Mouse (Mus musculus) megakaryocyte, embryonic 14.5 days (primary cell): Measurements from ENCODE around the gene Oxsr1.

ENCODE experiments used
- FLI1 ChIP-seq: IDR thresholded peaks from 2 replicates; pipeline ENCODE4 v1.6.1; 2012; ENCODE audit warnings: low read length, inconsistent platforms, mixed read lengths
- GATA1 ChIP-seq: IDR thresholded peaks from 3 replicates; pipeline ENCODE4 v1.6.1; 2012; ENCODE audit warnings: mixed read lengths, low read length, inconsistent platforms, borderline replicate concordance

DNA sequence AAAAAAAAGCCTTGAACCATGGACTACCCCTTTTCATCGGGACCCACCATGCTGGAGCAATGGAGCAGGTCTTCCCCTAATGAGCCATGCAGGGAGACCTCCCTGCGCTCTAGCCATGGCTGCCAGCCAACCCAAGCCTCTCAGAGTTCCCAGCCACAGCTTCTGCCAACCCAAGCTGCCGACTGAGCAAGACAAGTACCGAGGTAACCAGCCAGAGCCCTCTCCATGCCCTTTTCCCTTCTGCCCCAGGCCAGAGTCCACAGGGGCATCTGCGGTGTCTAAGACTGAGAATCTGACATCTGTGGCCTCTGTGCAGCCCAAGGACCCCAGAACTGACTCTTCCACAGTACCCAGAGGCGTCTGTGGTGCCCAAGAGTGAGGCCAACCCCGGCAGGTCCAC is 45.9 kb downstream of the Oxsr1 start:
- TF ChIP-seq GATA1 = no peak
- no peak for TF ChIP-seq FLI1
